Mouse (Mus musculus) heart, adult 2 months (tissue): ENCODE data around the gene Vmp1.

ENCODE experiments used
- CTCF ChIP-seq: fragments of 200-600 bp; IDR thresholded peaks from 2 replicates; pipeline ENCODE4 v1.8.1; 2022; ENCODE audit warnings: antibody characterized with exemption, mild to moderate bottlenecking, moderate library complexity
- POLR2A ChIP-seq: fragments of 200-500 bp; IDR thresholded peaks from 2 replicates; pipeline ENCODE4 v1.6.1; 2011; ENCODE audit warnings: mild to moderate bottlenecking, low read depth, low read length, control low read depth; ENCODE audit not compliant: insufficient read depth

DNA sequence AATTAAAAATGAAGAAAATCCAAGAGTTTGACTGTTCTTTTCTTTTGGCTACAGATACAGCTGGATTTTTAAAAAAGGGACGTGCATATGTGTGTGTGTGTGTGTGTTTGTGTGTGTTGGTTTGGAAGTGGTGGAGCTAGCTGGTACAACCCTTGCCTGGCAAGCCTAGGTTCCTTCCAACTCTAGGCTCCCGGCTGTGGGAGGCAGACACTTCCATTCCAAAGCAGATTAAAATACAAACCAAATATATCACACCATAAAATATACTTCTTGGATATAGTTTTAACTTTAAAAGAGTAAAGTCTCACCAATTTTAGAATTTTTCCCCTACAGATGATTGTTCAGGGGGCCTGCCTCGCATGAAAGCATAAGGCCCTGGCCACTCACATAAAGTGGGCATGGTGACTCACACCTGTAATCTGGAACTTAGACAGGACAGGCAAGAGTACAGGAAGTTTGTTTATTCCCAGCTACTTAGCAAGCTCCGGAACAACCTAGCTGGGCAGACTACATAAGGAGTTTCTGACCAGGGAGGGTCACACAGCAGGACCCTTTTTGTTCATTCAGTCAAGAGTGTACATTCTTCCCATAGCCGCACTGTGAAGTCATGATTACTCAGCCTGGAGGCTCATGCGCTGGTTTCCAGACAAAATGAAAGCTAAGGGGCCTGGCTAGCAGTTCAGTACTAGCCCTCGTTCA is 37.4 kb downstream of the Vmp1 start:
- TF ChIP-seq POLR2A = no peak
- TF ChIP-seq CTCF = no peak
